Mouse (Mus musculus) kidney, adult 2 months (tissue): ENCODE measurements around the gene Nav1. TPM values are rescaled to one million over a fixed set of nuclear protein-coding genes. Genes with fewer than 3 reads are reported as not detected.

ENCODE experiments used
- DNase-seq: peaks from one replicate; pipeline ENCODE4 v3.0.0; 2021
- H3K27ac ChIP-seq: fragments of 200-500 bp; 2 replicates; pipeline ENCODE4 v1.5.1; 2012; ENCODE audit warnings: low read depth, low read length, control low read depth, inconsistent platforms; ENCODE audit not compliant: insufficient read depth
- H3K27me3 ChIP-seq: fragments of 200-500 bp; replicated peaks from 2 replicates; pipeline ENCODE4 v1.6.1; 2012; ENCODE audit warnings: mild to moderate bottlenecking, moderate library complexity, low read length, inconsistent platforms; ENCODE audit not compliant: control insufficient read depth, insufficient read depth
- H3K36me3 ChIP-seq: fragments of 200-500 bp; 2 replicates; pipeline ENCODE4 v1.6.1; 2012; ENCODE audit warnings: mild to moderate bottlenecking, moderate library complexity, low read length, inconsistent platforms; ENCODE audit not compliant: control insufficient read depth, insufficient read depth
- H3K4me1 ChIP-seq: fragments of 200-500 bp; 2 replicates; pipeline ENCODE4 v1.6.1; 2011; ENCODE audit warnings: low read length; ENCODE audit not compliant: control insufficient read depth, insufficient read depth
- H3K4me3 ChIP-seq: fragments of 200-500 bp; 2 replicates; pipeline ENCODE4 v1.5.1; 2011; ENCODE audit warnings: mild to moderate bottlenecking, low read depth, low read length, control low read depth; ENCODE audit not compliant: insufficient read depth
- CTCF ChIP-seq: fragments of 200-500 bp; conservative IDR thresholded peaks from 2 replicates; pipeline ENCODE4 v1.5.1; 2011; ENCODE audit warnings: low read depth, mild to moderate bottlenecking, control low read depth, low read length, moderate library complexity, mixed read lengths; ENCODE audit not compliant: insufficient read depth, insufficient read length
- POLR2A ChIP-seq: fragments of 200-500 bp; IDR thresholded peaks from one replicate; pipeline ENCODE4 v1.6.1; 2011; ENCODE audit warnings: low read depth, low read length, control low read depth
- WGBS: fragments of 180-500 bp; shearing (Covaris S2); methylation state at CpG from one replicate; pipeline ENCODE4 v1.1.7; 2018; 5-methylcytosine and 5-hydroxymethylcytosine counted together
- polyA plus RNA-seq: library from polyadenylated mRNA; depleted of rRNA; stranded (reverse); fragments of >200 nt; gene quantifications from 2 replicates; pipeline ENCODE4 v1.2.3, GENCODE M21; 2012; rRNA removed

Gene Nav1
- 6.0 and 7.1 TPM in 2 replicates for polyA plus RNA-seq

GRCm38 (mm10) chr1:135607019-135607418, at the start of gene Nav1:
TSS of gene Nav1 (minus strand) at chr1:135607295.
- 54% methylated on average over 7 of the region's 7 CpGs for WGBS
- no peak for DNase-seq
- no peaks in the 10 kb centered on the region for H3K27me3 ChIP-seq
- H3K27ac ChIP-seq: no peak within 1 kb of the TSS
- no peak for TF ChIP-seq POLR2A
- TF ChIP-seq CTCF: no peak
- H3K4me1 ChIP-seq: no peaks in the 10 kb centered on the region
- no peak within 1 kb of the TSS for H3K4me3 ChIP-seq
- no peaks in the 10 kb centered on the region for H3K36me3 ChIP-seq

GRCm38 (mm10) chr1:135653909-135654308, 46.8 kb upstream of the Nav1 start:
- 0 out of 2 replicates have a peak, but pooled peaks cover 3% of the 10 kb centered on the region for H3K4me1 ChIP-seq
- no peak overlapping the region for H3K27ac ChIP-seq
- no peaks in the 10 kb centered on the region for H3K27me3 ChIP-seq
- WGBS: 88% methylated on average over 6 of the region's 6 CpGs
- H3K4me3 ChIP-seq: no peak overlapping the region
- no peak for DNase-seq
- no peak for TF ChIP-seq CTCF
- no peak for TF ChIP-seq POLR2A
- no peaks in the 10 kb centered on the region for H3K36me3 ChIP-seq

DNA sequence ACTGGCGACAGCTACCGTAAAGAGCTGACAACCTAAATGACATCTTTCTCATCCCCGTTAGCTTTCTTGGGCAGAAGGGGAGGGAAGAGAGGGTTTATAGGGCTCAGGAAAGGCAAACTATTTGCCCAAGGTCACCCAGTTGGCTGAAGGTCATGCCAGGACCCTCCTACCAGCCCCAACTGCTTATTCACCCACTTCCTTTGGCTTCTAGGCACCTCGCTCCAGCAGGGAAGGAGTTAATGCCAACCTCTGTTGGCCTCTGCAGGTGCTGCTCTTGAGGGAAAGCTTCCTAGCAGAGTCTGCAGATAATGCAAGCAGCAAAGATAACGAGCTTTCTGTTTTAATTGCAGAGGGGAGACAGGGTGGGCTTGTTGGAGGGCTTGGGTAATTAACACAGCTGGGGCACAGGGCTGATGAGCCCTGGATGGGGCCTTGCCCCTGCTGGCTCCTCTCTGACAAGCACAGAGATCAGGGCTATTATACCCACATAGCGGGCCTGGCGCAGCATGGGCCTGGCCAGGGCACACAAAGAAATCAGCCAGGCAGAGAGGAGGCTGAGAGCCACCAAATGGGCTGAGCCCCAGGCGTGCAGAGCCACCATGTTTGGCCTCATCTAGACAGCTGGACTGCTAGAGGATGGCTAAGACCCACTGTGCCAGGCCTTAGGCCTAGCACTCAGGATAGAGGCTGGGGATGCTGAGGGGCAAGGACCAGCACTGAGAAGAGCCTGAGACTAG, 38.5 kb upstream of the Nav1 start:
- Histone ChIP-seq H3K27me3 (no peaks in the 10 kb centered on the region), H3K4me1 (no peaks in the 10 kb centered on the region), H3K27ac (no peak overlapping the region), H3K36me3 (no peaks in the 10 kb centered on the region), H3K4me3 (no peak overlapping the region)
- WGBS: 84% methylated on average over 8 of the region's 8 CpGs
- no peak for DNase-seq
- TF ChIP-seq POLR2A: no peak
- TF ChIP-seq CTCF: no peak

DNA sequence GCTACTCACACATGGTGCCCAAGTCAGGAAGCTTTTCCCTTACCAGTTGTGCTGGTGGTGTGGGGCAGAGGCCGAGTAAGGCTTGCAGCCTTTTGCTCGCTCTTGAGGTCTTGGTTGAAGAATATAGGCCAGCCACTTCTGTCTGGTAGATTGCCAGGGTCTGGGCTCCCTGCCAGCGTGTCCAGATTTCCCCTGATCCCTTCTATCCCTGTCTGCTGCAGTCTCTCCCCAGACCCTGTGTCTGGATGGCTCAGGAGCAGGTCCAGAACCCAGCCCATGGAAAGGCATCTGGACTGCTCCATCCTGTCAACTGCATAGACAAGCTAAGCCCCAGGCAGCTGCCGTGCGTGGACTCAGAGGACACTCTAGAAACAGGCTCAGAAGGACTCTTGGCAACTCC, 37.0 kb upstream of the Nav1 start:
- Histone ChIP-seq H3K27me3 (no peaks in the 10 kb centered on the region), H3K4me3 (no peak overlapping the region), H3K4me1 (no peaks in the 10 kb centered on the region), H3K27ac (no peak overlapping the region), H3K36me3 (no peaks in the 10 kb centered on the region)
- TF ChIP-seq CTCF (no peak), POLR2A (no peak)
- no peak for DNase-seq
- WGBS: 57% methylated on average over 5 of the region's 5 CpGs

DNA sequence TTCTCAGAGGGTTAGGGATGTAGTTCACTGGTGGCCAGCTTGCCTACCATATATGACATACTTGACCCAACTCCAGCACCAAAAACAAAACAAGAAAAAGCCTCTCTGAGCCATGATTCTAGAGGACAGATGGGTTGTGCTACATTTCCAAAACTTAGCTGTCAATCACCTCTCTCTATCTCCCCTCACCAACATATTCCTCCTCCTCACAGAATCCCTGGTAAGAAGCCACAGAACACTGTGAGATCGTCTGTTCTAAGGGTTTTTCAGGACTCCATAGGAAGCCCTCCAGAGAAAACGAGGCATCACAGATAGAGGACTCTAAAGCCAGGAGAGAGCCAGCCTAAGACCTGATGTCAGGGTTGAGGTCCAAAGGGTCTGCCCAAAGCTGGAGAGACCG, 36.6 kb upstream of the Nav1 start:
- WGBS: 84% methylated on average over 3 of the region's 3 CpGs
- no peak overlapping the region for H3K4me3 ChIP-seq
- no peak overlapping the region for H3K27ac ChIP-seq
- H3K36me3 ChIP-seq: no peaks in the 10 kb centered on the region
- no peak for DNase-seq
- no peaks in the 10 kb centered on the region for H3K27me3 ChIP-seq
- no peak for TF ChIP-seq CTCF
- TF ChIP-seq POLR2A: no peak
- no peaks in the 10 kb centered on the region for H3K4me1 ChIP-seq

DNA sequence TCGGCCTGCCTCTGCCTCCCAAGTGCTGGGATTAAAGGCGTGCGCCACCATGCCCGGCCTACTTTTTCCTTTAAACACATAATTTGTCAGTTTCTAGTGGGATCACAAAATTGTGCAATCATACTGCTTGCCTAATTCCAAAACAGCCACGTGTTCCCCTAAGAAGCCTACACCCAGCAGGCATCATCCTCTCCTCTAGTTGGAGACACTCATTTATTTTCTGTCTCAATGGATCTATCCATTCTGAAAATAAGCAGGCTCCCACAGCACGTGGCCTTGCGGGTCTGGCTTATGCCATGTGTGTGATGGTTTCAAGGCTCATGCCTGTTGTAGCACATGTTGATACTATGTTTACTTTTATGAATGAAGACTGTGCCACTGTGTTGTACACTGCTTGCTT, 32.8 kb upstream of the Nav1 start:
- H3K27ac ChIP-seq: no peak overlapping the region
- H3K4me3 ChIP-seq: no peak overlapping the region
- no peaks in the 10 kb centered on the region for H3K27me3 ChIP-seq
- 92% methylated on average over 7 of the region's 7 CpGs for WGBS
- TF ChIP-seq POLR2A: no peak
- TF ChIP-seq CTCF: no peak
- no peaks in the 10 kb centered on the region for H3K4me1 ChIP-seq
- DNase-seq: no peak
- no peaks in the 10 kb centered on the region for H3K36me3 ChIP-seq

DNA sequence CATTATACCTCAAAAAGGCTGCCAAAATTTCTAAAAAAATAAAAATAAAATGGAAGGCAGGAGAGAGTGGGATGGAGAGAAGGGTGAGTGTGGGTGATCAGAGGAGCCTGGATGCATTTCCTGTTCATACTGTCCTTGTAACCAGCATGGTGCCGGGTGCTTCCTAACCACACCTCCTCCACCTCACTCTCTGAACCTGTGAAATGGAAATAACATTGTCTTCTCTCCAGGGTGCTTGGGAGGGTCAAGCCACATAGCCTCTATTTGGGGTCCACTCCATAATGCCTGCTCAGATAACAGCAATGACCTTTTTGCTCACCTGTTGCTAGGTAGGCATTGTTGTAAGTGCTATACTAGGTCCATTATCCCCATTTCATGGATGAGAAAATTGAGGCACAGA, 32.0 kb upstream of the Nav1 start:
- H3K4me1 ChIP-seq: no peaks in the 10 kb centered on the region
- TF ChIP-seq CTCF (no peak), POLR2A (no peak)
- no peak overlapping the region for H3K27ac ChIP-seq
- no peak for DNase-seq
- H3K27me3 ChIP-seq: no peaks in the 10 kb centered on the region
- H3K36me3 ChIP-seq: no peaks in the 10 kb centered on the region
- WGBS: 90% methylated on average over 1 of the region's 1 CpGs
- H3K4me3 ChIP-seq: no peak overlapping the region
